Mouse (Mus musculus) left cerebral cortex, postnatal 14 days (tissue): ENCODE measurements around the gene Zbtb7a. TPM values are rescaled to one million over a fixed set of nuclear protein-coding genes. Genes with fewer than 3 reads are reported as not detected.

Experiments
- DNase-seq, 2 experiments: peaks; one replicate each; pipeline ENCODE4 v3.0.0; 2021 to 2022; ENCODE audit warnings: low spot score in 2 of 2, mixed read lengths in 1 of 2
- intact Hi-C: fragments of 180-260 bp; cut with DNase I; formaldehyde crosslinking; loops from one replicate; pipeline ENCODE4 v1.15.1; 2025
- total RNA-seq, 2 experiments: library from RNA; stranded (reverse); gene quantifications; 2 replicates each; pipeline ENCODE4 v1.2.3; 2021

Gene Zbtb7a
- total RNA-seq, 2 experiments from 2014 or later: 74.8 to 76.0 TPM

DNA sequence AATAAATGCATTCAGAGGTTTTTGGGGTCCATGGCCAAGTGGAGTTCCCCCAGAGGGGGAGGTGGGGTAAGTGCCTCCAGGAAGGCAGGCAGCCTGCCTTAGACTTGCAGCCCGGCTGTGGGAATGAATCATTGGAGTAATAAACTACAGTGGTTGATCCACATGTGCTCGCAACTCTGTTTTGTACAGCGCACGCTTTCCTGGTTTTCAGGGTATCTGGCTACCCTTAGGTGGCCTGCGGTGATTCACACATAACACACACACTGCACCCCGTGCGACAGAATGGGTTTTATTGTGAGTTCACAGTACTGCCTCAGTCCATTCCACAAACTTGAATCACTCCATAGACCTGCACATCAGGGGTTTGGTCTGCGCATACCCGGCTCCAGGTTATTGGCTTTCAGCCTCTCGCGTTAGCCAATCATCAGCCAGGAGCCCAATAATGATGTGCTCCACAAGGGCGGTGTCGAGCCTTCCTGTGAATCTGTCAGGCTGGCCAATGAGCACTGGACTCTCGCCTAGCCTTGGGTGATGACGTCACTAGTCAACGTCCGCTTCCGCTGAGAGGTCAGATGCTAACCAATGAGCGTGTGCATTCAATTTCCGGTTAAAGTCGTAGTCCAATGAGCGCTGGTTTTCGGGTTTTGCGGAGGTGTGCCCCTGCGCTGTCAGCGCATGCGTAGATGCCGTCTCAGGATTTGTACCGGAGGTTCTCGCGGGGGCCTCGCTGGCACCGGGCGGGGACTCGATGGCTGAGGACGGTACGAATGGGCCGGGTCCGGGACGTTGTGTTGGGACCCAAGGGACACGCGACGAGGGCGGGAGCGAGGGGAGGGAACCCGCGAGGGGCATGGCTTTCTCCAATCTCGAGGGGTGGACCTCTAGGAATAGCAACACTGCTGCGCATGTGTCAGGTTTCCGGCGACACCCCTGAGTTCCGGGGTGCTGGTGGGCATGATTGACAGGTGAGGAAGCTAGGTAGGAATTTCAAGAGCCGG lies 47.6 kb downstream of the Zbtb7a start, which contains the start of gene Dapk3:
Dapk3 (plus strand) TSS at position 670 of the 998 bp plus-strand sequence.
- intact Hi-C loops: no loop called here
- DNase-seq: peak; percentile 99

DNA sequence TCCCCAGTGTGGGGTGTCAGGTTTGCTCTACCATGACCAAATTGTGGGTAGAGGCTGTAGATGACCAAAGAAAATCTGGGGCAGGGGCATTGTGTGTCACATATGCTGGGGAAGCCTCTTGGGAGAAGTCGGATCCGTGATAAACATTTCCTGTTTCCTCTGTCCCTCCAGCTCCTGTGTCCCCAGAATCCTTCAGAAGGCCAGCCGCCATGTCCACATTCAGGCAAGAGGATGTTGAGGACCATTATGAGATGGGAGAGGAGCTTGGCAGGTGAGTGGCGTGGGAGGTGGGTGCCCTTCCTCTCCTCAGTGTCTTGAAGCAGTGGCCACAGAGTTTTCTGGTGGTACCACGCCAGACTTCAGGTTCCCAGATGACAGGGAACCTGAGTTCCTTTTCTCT lies 48.8 kb downstream of the Zbtb7a start, which contains the start of gene 4930442H23Rik:
4930442H23Rik (minus strand) TSS at position 45 of the 400 bp plus-strand sequence.
- intact Hi-C loops: no loop called here

DNA sequence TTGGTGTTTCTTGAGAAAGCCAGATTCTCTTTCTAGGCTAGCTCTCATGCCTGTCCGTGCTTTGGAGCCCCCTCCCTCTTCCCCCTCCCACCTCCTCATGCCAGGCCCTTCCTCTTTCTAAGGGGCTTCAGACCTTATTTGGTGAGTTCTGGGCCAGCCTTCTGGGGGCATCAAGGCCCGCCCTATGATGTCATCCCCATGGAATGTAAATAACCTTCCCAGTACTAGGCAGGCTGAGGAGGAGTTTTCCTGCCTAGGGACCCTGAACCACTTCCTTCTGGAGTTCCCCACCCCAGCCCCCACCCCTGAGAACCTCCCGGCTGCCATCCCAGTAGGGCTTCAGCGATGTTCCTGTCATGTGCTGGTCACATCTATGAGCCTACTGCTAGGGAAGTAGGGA lies 49.7 kb downstream of the Zbtb7a start:
- DNase-seq: no peak
- intact Hi-C loops: no loop called here

More for the DNA sequence above, 48.8 kb downstream of the Zbtb7a start, which contains the start of gene 4930442H23Rik:
- no peak for DNase-seq

DNA sequence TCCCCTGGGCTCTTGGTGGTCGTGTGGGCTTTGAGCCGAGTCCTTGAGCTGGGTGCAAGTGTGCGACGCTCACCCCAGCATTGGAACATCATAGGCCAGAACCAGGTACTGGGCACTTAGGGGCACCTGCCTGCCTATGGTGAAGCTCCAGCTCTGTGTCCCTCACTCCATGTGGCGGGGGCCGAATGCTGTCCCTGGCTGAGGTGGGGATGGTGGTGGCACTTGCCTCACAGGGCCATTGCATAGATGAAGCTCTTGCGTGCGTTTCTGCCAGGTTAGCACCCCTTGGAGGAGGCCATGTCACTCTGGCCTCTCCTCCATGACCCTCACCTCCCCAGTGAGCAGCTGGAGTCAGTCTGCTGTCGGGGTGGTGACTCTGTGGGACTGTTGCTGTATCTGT lies 52.1 kb downstream of the Zbtb7a start:
- intact Hi-C loops: no loop called here
- DNase-seq: no peak

DNA sequence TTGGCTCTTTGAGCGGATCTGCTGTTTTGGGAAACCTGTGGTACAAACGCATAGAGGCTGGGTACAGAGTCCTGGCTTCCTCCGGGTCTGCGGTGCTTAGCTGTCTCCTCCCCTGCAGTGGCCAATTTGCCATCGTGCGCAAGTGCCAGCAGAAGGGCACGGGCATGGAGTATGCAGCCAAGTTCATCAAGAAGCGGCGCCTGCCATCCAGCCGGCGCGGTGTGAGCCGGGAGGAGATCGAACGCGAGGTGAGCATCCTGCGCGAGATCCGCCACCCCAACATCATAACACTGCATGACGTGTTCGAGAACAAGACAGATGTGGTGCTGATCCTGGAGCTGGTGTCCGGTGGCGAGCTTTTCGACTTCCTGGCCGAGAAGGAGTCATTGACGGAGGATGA lies 54.8 kb downstream of the Zbtb7a start:
- no peak for DNase-seq
- intact Hi-C loops: loop anchor here (10.0 kb wide), 1 partner anchor 255 kb away; no protein-coding TSS in a partner anchor

DNA sequence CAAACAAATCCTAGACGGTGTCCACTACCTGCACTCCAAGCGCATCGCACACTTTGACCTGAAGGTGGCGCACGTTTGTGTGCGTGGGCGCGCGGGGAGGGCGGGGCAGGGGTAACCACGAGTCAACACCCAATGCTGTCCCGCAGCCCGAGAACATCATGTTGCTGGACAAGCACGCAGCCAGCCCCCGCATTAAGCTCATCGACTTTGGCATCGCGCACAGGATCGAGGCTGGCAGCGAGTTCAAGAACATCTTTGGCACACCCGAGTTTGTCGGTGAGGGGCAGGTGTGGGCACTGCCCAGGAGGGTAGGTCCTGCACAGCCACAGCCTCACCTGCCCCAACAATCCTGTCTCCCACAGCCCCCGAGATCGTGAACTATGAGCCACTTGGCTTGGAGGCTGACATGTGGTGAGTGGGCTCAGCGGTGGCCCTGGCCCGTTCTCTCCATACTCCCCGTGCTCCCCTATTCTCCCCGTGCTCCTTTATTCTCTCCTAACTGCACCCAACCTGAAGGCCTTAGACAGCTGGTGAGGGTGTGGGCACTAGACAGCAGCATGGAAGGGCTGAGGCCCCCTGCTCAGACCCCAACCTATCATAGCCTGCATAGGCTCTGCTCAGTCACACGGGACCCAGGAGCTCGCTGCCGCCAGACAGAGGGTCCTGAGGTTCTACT lies 55.4 kb downstream of the Zbtb7a start:
- intact Hi-C loops: loop anchor here (10.0 kb wide), 1 partner anchor 254 kb away; no protein-coding TSS in a partner anchor
- DNase-seq: no peak

DNA sequence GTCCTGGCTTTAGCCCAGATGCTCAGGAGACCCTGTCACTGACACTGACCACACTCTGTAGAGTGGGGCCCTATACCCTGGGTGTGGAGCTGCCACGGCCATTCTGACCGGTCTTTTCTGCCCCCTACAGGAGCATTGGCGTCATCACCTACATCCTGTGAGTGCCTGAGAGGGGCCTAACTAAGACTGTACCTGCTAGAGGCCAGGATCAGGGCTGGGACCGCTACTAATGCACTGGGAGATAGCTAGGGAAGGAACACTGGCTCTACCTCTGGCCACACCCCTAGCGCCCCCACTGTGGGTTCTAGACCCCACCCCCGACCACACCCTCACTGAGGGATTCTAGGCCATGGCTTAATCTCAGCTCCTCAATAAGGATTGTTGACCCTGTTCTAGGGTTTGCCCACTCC lies 55.9 kb downstream of the Zbtb7a start:
- DNase-seq: no peak
- intact Hi-C loops: loop anchor here (10.0 kb wide), 1 partner anchor 254 kb away; no protein-coding TSS in a partner anchor

DNA sequence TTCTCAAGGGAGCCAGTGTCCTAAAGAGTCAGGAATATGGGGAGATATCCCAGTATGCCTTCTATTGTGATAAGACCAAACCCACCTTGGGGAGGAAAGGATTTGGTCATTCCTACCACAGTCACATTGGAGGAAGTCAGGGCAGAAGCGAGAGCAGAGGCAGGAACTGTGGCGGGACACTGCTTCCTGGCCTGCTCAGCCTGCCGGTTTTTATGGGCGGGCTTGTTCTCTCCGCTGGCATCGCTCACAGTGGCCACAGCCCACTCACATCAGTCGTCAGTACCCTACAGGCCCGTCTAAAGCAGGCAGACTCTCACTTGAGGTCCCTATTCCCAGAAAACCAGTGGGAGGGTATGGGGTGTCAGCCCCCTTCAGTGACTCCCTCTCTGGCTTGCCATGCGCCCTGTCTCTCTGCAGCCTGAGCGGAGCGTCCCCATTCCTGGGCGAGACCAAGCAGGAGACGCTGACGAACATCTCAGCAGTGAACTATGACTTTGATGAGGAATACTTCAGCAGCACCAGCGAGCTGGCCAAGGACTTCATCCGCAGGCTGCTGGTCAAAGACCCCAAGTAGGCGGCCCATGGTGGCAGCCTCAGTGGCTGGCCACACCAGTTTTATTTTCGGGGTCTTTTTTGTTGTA lies 56.4 kb downstream of the Zbtb7a start:
- DNase-seq: no peak
- intact Hi-C loops: loop anchor here (10.0 kb wide), 1 partner anchor 253 kb away; no protein-coding TSS in a partner anchor

DNA sequence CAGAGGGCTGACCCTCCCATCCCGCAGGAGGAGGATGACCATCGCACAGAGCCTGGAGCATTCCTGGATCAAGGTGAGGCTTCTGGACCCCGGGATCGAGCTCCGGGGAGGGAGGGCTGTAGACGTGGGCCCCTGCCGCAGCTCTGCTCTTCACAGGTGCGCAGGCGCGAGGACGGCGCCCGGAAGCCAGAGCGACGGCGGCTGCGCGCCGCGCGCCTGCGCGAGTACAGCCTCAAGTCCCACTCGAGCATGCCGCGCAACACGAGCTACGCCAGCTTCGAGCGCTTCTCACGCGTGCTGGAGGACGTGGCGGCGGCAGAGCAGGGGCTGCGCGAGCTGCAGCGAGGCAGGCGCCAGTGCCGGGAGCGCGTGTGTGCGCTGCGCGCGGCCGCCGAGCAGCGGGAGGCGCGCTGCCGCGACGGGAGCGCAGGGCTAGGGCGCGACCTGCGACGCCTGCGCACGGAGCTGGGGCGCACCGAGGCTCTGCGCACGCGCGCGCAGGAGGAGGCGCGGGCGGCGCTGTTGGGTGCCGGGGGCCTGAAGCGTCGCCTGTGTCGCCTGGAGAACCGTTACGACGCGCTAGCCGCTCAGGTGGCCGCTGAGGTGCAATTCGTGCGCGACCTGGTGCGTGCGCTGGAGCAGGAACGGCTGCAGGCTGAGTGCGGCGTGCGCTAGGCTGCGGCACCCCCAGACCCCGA lies 57.4 kb downstream of the Zbtb7a start:
- intact Hi-C loops: loop anchor here (10.0 kb wide), 1 partner anchor 252 kb away; no protein-coding TSS in a partner anchor
- peak; percentile 88 to 94 for DNase-seq

DNA sequence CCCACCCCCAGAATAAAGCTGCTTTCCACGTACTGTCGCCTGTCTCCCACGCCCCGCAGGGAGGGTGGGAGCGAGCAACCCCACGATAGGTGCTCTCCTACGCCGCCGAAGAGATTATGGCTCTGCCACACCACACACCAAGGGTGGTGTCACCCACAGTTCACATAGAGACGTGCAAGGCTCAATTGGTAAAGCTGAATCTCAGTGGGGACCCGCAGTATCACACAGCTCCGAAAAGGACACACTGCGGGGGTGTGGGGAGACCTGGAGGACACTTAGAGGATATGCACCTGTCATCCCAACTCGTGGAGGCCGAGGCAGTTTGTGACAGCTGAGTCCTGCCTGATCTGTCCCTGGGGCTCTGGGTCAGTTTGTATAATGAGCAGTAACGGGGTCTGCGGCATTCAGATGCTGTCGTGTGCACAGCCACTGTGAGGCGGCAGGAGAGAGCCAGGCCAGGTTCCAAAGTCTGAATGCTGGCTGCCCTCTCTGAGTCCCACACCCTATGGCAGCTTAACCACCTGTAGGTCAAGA lies 58.0 kb downstream of the Zbtb7a start:
- DNase-seq: no peak
- intact Hi-C loops: loop anchor here (10.0 kb wide), 1 partner anchor 252 kb away; no protein-coding TSS in a partner anchor

DNA sequence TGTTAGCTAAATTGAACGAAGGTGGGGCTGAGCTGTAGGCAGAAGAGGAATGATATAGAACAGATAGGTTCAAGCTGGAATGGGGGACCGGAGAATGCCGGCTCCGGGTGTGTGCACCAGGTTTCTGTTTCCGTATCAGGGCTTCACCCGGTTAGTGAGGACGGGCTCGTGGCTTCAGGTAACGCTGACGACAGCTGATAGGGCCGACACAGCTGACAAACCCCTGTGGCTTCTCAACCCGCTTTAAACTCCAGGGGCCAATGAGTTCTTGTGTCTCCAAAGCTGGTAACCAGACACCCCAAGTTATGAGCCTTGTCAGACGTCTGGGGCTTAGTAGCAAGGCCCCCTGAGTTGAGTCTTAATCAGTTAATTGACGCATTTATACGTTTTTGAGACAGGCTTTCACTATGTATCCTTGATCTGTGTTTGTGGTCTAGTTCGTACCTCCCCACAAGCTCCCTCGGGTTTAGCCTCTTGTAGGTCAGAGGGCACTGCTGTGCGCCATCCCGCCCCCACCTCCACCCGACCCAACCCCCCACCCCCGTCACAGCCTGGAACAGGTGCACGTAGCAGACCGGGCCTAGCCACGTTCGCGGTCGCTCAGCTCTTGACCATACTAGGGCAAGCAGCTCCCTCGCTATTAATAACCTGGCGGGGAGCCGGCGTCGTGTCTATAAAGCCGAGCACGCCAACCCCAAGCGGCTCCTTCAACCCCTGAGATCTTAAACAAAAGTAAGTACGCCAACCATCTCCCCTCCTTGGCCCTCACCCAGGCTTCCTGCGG lies 59.2 kb downstream of the Zbtb7a start:
- DNase-seq: peak in 1 of 2 experiments; percentile 44
- intact Hi-C loops: loop anchor here (10.0 kb wide), 1 partner anchor 251 kb away; no protein-coding TSS in a partner anchor

DNA sequence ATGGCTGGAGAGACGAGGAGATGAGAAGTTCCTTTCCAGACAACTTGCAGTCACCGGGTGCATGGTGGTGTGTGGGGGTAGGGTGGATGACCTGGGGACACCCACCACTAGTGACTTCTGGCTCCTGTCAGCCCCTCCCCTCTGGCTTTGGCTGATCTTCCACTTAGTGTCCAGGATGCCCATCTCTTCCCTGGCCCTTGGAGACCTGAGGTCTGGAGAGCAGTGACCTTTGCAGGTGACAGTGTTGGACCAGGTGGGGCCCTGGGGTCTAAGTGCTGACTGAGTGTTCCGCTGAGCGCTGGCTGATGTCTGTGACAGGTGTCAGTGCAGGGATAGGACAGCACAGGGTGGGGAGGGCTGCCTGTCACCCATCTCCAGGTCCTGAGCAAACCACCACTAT lies 60.3 kb downstream of the Zbtb7a start:
- DNase-seq: no peak
- intact Hi-C loops: loop anchor here (5.0 to 10.0 kb wide), 2 partner anchors 47 to 250 kb away; no protein-coding TSS in a partner anchor

DNA sequence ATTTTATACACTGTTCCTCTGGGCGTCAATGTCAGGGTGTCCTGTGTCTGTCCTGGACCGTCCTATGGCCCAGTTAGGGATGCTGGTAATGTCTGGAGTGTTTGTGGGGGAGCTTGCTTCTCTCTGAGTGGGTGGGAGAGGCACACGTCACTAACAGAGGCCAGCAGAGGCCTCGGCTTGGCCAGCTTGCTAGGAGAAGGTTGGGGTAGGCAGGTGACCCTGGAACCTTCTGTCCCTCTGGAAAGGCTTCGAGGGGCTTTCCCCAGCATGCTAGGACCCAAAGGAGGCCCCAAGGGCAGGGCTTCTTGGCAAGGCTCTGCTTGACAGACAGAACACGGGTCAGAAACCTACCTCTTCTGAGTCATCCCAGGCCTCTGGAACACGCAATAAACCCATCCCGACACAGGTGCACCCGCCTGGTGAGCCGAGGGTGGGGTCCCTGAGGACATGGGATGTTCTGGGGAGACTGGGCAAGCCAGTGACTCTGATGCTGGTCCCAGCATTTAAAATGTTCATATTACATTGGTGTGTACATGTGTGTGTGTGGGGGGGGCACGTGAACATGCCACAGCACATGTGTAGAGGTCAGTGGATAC lies 61.5 kb downstream of the Zbtb7a start:
- no peak for DNase-seq
- intact Hi-C loops: loop anchor here (5.0 to 10.0 kb wide), 2 partner anchors 46 to 248 kb away; no protein-coding TSS in a partner anchor

DNA sequence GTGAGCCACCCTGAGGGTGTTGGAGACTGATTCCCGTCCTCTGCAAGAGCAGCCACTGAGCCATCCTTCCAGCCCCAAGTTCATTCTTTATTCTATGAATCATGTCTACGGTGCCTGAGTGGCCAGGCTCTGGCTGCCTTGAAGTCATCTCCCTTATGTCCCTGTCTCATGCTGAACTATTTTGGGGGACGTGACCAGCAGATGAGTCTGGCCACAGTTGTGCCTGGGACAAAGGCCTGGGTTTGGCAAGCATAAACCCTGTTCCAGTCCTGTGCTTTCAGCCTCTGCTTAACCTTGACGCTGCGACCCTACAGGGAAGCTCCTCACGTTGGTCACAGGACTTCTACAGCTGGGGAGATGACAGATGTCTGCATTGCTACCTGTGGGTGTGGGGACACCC lies 62.3 kb downstream of the Zbtb7a start:
- intact Hi-C loops: loop anchor here (5.0 to 10.0 kb wide), 2 partner anchors 45 to 247 kb away; no protein-coding TSS in a partner anchor
- DNase-seq: no peak

DNA sequence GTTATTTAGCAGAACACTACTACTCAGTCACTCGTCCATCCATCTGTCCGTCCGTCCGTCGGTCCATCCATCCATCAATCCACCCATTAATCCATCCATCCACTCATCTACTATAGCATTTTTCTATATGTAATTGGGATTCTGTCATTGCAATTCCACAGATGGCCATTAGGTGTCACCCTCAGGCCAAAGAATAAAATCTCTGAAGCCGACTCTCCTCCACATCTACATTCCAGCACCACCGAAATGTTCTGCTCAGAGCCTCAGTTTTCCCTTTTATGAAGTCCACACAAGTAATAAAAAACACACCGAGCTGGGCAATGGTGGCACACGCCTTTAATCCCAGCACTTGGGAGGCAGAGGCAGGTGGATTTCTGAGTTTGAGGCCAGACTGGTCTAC lies 63.2 kb downstream of the Zbtb7a start:
- peak; percentile 81 to 83 for DNase-seq
- intact Hi-C loops: loop anchor here (5.0 to 10.0 kb wide), 2 partner anchors 44 to 247 kb away; no protein-coding TSS in a partner anchor

DNA sequence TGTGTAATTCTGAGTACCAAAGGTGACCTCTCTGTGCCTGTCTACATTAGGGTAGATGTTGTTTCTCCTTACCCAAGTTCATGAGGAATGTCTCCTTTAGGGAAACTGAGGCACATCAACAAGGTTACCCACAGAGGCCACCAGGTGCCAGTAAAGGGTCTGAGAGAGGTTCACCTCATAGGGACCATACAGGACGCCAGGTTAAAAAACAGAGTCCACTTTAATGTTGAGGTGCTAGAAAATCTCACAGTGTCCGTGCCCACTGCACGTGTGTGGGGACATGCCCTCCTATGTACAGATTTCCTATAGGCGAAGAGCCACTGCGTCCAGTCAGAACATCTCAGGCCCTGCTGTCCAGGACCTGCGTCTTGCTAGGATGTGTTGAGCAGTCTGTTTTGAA lies 64.0 kb downstream of the Zbtb7a start:
- DNase-seq: no peak
- intact Hi-C loops: loop anchor here (5.0 to 10.0 kb wide), 2 partner anchors 43 to 246 kb away; no protein-coding TSS in a partner anchor

DNA sequence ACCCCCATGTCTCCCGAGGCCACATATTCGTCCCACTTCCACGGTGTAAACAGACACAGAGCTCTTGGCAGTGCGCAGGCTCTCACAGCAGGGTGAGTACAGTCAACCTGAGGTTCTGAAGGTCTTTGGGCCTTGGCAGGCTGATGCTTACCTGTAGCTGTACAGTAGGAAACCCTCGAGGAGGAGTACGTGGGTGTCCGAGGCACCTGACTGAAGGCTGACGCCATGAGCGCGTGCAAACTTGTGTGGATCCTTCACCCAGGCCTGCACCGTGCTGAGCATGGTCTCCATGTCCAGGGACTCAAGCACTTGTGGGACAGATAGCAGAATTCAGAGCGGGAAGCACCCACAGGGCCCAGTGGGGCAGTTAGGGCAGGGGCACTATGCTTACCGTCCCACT lies 65.1 kb downstream of the Zbtb7a start:
- no peak for DNase-seq
- intact Hi-C loops: no loop called here
